Mouse (Mus musculus): ENCODE data around the gene Ngef. TPM values are rescaled to one million over a fixed set of nuclear protein-coding genes. Genes with fewer than 3 reads are reported as not detected.
"Not testable (repeated sequence)": the region's sequence is repeated elsewhere in the genome, so short reads cannot be mapped to it uniquely, and the experiment has no call there.

Ngef gene
- total RNA-seq, 2 experiments from 2014 or later = 357 to 374 TPM

DNA sequence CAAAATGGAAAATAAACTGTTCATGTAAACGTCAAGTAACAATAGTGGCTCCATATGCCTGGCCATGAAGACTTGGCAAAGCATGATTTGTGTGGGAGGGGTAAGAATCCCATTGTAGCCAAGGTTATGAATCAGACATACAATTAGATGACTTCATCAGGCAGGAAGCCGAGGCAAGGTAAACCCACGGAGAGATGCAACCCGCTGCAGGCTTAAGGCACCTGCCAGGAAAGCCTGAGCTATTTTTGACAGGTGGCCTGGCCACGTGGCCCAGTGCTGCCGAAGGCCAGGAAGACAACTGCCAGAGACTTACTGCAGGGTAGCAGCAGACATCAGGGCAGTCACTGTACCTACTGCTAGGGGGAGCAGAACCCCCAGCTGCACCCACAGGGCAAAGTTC lies 87.3 kb downstream of the Ngef start:
- peak; percentile 63 to 69 for DNase-seq (ENCODE audit: low spot score in 2 of 2)

DNA sequence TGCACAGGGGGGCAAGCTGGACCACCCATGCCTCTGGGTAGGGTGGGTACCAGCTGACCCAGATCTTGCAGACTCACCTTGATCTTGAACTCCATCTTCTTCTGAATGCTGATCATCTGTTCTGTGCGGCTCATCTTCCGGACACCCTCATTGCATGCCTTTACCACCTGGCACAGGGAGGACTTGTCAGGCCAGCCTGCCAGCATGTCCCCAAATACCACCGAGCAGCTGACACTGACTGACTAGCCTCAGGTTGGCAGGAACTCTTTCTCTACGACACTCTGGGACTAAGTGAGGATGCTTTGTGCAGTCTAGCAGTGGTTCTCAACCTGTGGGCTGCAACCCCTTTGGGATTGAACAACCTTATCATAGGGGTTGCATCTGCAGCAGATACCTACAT lies 91.1 kb downstream of the Ngef start:
- no peak for DNase-seq (ENCODE audit: low spot score in 2 of 2)

DNA sequence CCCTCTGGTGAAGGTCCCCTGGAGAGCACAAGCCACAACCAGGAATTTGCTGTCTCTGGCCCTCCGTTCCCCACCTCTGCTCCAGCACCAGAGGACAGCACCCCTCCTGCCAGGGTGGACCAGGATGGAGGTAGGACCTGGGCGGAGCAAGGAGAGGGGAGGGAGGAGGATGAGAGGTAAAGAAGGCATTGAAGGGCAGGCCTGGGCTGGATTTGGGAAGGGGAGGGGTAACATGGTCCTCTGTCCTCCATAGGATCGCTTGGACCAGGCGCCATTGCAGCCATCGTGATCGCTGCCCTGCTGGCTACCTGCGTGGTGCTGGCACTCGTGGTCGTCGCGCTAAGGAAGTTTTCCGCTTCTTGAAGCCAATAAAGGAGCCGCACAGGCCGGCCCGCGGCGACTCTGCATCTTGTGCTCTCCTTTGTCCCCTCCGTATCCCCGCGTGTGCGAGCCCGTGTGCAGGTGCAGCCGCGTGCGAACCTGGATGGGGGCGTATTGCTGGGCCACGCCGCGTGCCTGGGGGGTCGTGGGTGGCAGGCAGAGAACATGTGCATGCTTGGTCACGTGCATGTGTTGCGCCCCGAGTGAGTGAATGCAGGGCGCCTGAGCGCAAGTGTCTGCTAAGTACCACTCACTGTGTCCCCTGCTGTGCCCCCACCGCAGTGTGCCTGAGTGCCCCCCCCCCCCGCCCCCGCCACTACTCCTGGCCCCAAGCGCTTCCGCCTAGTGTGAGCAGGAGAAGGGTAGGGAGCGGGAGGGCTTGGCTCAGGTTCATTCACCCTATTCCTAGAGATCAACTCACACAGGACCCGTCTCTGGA lies 98.4 kb downstream of the Ngef start:
- DNase-seq (ENCODE audit: low spot score in 2 of 2) = peak; percentile 72 to 78

DNA sequence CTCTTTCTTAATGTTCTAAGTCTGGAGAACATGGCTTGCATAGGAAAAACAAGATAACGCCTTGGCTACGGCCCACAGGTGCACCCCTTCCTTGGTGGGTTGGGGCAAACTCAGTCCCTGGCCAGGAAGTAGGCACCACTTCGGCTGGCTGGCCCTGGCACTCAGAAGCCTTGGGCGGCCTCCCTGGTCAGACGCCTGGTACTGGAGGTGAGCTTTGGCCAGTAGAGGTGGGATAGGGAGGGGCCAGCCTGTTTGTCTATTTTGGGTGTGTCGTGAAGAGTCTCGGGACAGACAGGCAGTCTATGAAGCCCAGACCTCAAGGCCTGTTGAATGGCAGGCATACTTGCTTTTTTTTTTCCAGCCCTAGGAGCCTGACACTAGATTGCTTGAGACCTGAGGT lies 101.1 kb downstream of the Ngef start:
- DNase-seq (ENCODE audit: low spot score in 2 of 2) = no peak

DNA sequence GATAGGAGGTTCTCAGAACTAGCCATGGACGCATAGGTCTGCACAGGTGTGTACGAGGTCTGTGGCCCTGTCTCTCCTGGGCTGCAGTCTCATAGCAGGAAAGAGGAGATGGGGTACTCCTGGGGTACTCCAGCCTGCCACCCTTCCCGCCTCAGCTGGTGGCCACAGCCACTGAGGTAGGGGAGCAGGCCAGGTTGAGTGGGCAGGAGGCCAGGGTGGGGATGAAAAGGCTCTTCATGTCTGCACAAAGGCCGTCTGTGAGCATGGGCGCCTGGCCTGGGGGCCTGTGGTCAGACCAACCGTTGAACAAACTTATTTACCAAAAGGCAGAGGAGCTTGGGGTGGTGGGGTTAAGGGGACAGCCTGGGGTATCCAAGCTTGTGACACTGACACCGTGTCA lies 101.8 kb downstream of the Ngef start:
- DNase-seq (ENCODE audit: low spot score in 2 of 2) = peak in 1 of 2 experiments; percentile 4

DNA sequence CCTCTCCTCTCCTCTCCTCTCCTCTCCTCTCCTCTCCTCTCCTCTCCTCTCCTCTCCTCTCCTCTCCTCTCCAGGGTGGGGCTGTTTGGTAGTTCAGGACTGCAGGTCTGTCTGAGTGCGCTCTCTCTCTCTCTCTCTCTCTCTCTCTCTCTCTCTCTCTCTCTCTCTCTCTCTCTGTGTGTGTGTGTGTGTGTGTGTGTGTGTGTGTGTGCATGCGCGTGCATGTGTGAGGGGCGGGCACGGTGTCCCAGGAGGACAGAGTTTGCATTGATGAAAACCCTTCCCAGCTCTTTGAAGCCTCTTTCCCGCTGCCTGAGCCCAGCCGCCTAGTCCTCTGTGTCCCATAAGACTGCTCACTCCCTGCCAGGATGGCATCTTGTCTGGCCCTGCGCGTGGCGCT lies 103.7 kb downstream of the Ngef start, which contains the start of gene Snorc:
Snorc (plus strand) TSS at position 301 of the 400 bp plus-strand sequence.
- DNase-seq (ENCODE audit: low spot score in 2 of 2) = not testable (repeated sequence)

DNA sequence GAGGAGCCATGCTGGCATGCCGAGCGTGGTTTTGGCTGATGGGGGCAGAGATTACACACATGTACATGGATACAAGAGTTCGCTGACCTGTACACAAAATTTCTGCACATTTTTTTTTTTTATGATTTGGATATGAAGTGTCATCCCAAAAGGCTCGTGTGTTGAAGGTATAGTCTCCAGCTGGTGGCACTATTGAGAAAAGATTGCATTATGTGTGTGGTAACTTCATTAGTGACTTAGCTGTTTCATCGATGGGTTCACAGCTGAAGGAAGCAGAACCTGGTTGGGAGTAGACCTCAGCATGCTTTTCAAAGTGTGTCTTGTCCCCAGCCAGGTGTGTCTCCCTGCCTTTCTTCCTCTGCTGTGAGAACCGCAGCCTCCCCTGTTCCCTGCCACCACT lies 105.3 kb downstream of the Ngef start:
- DNase-seq (ENCODE audit: low spot score in 2 of 2) = peak in 1 of 2 experiments; percentile 20

DNA sequence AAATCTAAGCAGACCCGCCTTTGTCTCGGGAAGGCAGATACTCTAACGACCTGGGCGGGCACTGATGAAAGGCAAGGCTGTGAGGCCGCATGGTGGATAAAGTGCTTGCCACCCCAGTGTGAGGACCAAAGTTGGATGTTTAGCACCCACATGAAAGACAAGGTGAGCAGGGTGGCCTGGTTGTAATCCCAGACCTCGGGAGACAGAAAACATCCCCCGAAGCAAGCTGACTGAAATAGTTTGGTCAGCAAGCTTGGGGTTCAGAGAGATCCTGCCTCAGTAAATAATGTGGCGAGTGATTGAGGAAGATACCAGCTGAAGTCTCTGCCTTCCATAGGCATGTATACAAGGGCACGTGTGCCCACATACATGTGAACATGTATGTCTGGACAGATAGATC lies 106.2 kb downstream of the Ngef start:
- DNase-seq (ENCODE audit: low spot score in 2 of 2) = peak in 1 of 2 experiments; percentile 1

DNA sequence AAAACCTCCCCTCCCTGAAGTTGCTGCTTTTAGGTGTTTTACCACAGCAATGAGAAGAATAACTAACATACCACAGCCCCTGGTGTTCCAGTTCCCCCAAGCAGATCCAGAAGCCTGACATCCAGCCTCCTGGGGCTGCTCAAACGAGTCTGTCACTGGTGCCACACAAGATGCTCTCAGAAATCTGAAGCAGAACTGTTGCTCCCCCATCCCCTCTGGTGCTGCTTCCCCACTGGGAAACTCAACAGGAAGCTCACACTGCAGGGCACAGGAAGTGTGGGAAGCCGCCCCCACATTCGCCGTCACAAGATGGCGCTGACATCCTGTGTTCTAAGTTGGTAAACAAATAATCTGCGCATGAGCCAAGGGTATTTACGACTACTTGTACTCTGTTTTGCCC lies 113.8 kb downstream of the Ngef start:
- DNase-seq (ENCODE audit: low spot score in 2 of 2) = not testable (repeated sequence)

DNA sequence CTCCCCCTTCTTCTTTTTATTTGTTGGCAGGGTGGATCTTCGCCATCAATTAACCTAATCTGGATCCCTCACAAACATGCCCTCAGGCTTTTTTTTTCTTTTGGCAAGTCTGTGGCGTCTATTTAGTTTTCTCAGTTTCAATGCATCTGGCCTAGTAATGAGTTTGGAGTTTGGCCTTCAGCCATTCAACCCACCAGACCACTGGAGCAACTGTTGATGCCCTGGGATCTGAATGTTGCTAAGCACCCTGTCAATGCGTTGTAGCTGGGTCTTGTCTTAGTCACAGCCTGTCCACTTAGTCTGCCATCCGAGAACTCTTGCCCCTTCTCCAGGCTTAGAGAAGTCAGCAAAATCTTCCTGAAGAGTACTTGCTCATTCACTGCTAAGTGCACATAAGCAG lies 115.6 kb downstream of the Ngef start:
- no peak for DNase-seq (ENCODE audit: low spot score in 2 of 2)

DNA sequence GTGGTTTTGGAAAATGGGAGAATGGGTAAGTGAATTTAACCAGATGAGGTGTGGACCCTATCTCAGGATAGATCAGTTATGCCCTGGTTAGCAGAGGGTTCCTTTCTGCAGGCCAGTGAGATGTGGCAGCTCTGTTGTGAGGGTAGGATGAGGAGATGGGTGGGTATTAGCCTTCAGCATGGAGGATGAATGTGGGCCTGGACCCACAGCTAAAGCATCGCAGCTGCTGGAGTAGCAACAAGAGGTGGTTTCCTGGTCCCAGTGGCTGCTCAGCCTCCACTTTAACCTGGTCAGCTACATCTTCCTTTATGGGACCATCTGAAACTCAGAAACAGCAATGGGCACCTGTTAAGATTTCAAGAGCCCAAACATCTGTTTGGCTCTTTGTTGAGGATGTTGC lies 117.2 kb downstream of the Ngef start:
- no peak for DNase-seq (ENCODE audit: low spot score in 2 of 2)

DNA sequence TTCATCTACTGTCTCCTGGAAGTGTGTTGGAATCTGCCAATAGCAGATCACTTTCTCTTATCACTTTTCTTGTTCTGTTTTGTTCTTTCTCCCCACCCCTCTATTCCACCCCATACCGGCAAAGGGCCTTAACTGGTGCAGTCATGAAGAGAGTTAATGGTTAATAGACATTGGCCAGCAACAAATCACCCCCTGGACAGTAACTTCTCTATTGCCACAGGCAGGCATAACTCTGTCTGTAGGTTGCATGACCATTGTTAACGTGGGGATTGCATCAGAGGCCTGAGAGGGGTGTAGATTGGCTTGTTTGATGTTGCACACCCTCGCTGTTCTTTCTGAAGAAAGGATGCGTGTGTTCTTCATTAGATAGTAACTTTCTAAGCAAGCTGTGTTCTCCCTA lies 124.2 kb downstream of the Ngef start:
- DNase-seq (ENCODE audit: low spot score in 2 of 2) = no peak

DNA sequence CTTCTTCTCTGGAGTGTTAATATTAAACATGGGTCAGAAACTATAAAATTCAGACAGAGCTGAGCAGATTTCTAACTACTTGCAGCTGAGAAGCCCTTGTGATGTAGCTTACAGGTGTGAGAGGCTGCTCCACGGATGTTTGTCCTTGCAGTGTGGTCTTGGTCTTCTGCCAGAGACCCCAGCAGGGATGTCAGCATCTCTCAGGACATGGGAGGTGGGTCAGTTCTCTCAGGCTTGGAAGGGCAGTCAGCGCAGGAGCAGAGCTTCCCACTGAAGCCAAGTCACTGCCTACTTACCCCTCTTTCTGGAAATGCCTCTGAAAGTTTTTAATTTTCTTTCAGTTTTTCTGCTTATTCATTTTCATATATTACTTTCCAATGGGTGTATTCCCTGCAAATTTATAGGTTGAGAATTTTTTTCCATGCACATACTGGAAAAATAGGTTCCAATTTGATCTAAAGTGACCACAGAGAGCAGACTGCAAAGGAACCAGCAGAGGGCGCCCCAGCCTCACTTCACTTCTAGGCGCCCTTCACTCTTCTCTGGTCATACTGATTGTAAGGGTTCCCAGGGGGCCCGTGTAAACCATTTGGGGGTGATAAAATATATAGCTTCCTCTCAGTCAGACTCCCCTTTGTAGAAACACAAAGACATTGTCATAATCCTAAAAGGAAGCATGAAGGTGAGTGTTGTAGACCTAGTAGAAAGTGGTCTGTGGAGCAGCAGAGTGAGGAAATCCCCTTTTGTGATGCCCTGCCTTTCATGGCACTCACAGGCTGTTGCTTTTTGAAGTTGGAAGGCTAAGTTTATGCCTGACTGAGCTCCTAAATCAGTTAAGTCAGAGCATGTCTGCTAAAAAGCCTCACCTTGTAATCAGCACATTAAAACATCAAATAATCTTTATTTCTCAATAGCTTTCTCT lies 126.2 kb downstream of the Ngef start:
- peak; percentile 71 to 80 for DNase-seq (ENCODE audit: low spot score in 2 of 2)

DNA sequence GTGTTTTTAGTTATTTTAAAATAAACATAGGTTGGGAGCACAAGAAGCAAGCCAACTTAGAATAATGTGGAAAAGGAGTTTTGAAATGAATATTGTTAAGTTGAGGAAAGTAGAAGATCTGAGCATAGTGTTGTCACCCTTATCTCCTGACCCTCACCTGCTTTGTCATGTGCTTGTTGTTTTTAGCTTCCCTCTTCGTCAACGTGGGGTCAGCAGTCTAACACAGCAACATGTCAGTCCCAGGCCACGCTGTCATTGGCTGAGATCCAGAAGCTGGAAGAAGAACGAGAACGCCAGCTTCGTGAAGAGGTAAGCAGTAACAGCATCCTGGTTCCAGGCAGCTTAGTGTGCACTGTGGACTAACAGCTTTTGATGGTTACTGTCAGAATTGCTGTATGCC lies 137.1 kb downstream of the Ngef start:
- no peak for DNase-seq (ENCODE audit: low spot score in 2 of 2)

DNA sequence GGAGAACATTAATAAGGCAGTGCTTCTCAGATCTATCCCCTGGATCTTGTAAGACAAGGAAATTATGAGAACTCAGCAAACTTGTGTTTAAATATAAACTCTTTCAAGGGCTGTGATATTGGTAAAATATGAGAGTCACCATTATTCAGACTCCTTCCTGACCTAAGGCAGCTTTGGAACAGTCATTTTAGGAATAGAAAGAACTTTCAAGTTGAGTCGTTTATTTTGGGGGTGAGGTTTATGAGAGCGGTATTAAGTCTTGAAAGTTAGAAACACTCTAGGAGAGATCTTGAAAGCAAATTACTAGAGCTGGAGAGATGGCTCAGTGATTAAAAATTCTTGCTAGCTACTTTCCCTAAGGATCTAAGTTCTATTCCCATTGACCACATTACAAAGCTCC lies 138.5 kb downstream of the Ngef start:
- no peak for DNase-seq (ENCODE audit: low spot score in 2 of 2)

Other genes with a start within 250 kb of the Ngef start
- 100 to 1,000 TPM; 133 to 144 TPM for gene Gigyf2, start 246.9 kb downstream of the Ngef start, total RNA-seq (2021)
- gene Kcnj13, start 179.1 kb downstream of the Ngef start, total RNA-seq (2021) = 1 to 10 TPM; 3.1 to 4.5 TPM
- gene Snorc, start 103.6 kb downstream of the Ngef start, total RNA-seq (2021) = under 1 TPM in 1 of 2 experiments, not detected in 1; 0.82 TPM
- gene Neu2, start 64.0 kb downstream of the Ngef start, total RNA-seq (2021) = 1 to 10 TPM; 6.3 to 7.1 TPM
- 10 to 100 TPM; 14.9 to 15.3 TPM for gene Inpp5d, start 46.4 kb upstream of the Ngef start, total RNA-seq (2021)
- gene Atg16l1, start 182.0 kb upstream of the Ngef start, total RNA-seq (2021) = 10 to 100 TPM; 63.7 to 66.4 TPM
- 1 to 10 TPM; 2.7 to 3.0 TPM for gene Sag, start 229.8 kb upstream of the Ngef start, total RNA-seq (2021)